Mouse (Mus musculus) mammary gland, adult 2 months (tissue): ENCODE results near the gene Olfr1057. TPM values are rescaled to one million over a fixed set of nuclear protein-coding genes. Genes with fewer than 3 reads are reported as not detected.

Source experiments
- polyA plus RNA-seq: library from polyadenylated mRNA; depleted of rRNA; stranded (reverse); fragments of >200 nt; gene quantifications from 2 replicates; pipeline ENCODE4 v1.2.3, GENCODE M21; 2012; ENCODE audit warnings: low replicate concordance; rRNA removed

The Olfr1057 gene
- not detected in 2 replicates for polyA plus RNA-seq

GRCm38 (mm10) chr2:86378293-86378692, at the start of gene Olfr1057:
TSS of gene Olfr1057 (minus strand) at chr2:86378393.

GRCm38 (mm10) chr2:86426649-86427048, 48.5 kb upstream of the Olfr1057 start, which contains the start of gene Olfr1062:
TSS of gene Olfr1062 (minus strand) at chr2:86426749.

DNA sequence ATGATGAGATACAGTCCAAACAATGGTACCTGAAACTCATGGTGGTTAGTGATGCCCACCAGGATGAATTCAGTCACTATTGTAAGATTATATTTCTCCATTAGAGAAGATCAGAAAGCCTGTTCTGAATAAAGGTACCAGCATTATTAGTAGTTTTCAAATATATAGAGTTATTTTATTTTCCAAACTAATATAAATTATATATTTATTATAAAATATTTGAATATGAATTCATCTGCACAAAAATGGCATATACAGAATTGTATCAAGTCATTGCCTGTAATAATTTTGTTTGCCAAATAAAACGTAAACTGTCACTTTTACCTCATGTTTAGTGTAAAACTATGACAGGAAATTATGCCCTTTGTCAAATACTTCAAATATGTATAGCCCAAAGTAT, 35.8 kb upstream of the Olfr1057 start, which contains the start of gene Olfr1061:
Olfr1061 (minus strand) TSS at position 101 of the 400 bp plus-strand sequence.

GRCm38 (mm10) chr2:86388461-86388860, 10.3 kb upstream of the Olfr1057 start, which contains the start of gene Olfr1058:
TSS of gene Olfr1058 (minus strand) at chr2:86388561.

DNA sequence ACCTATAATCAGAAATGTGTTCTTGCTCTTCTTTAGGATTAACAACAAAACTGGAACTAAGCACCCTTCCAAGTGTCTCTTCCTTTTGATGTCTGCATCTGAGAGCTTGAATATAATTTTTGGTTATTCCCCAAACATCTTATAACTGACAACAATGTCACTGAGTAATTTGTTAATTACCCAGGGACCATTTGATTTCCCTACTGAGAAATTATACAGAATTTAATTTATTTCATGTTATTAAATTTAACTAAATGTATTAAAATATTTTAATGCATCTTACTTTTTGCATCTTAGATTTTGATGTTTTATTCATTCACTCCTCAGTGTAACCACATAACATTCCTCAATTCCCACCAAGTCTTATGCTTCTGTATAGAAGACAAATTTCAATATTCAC, 15.8 kb downstream of the Olfr1057 start, which contains the start of gene Olfr1056:
Olfr1056 (minus strand) TSS at position 101 of the 400 bp plus-strand sequence.

DNA sequence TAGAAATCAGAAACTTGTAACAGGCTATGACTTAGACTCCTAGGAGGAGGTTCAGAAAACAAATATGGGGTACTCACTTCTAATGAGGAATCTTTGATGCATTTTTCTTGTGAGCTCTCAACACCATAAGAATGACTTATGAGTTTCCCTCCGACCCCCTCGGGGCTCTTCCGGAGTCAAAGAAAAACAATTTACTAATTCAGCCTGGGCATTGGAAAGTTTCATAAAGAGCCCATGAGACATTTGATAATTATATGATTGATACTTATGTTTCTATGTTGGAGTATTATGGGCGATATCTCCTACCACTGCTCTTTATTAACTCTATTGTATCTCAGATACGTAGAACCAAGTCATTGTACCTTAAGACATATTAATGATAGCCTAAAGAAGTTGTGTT, 28.0 kb downstream of the Olfr1057 start, which contains the start of gene Olfr1055:
Olfr1055 (minus strand) TSS at position 101 of the 400 bp plus-strand sequence.

GRCm38 (mm10) chr2:86335333-86335732, 42.9 kb downstream of the Olfr1057 start, which contains the start of gene Olfr1054:
TSS of gene Olfr1054 (minus strand) at chr2:86335433.

Other genes starting within 250 kb of the Olfr1057 start
- gene Olfr1039, start 242.5 kb downstream of the Olfr1057 start, polyA plus RNA-seq: not detected in 2 replicates
- gene Olfr1040, start 231.7 kb downstream of the Olfr1057 start, polyA plus RNA-seq: not detected in 2 replicates
- gene Olfr1042, start 216.6 kb downstream of the Olfr1057 start, polyA plus RNA-seq: not detected in 2 replicates
- gene Olfr1043, start 210.9 kb downstream of the Olfr1057 start, polyA plus RNA-seq: not detected in 2 replicates
- gene Olfr1044, start 200.6 kb downstream of the Olfr1057 start, polyA plus RNA-seq: not detected in 2 replicates
- gene Olfr52, start 192.7 kb downstream of the Olfr1057 start, polyA plus RNA-seq: not detected in 2 replicates
- not detected in 2 replicates for gene Olfr1045, start 175.4 kb downstream of the Olfr1057 start, polyA plus RNA-seq
- not detected in 2 replicates for gene Olfr1046, start 159.1 kb downstream of the Olfr1057 start, polyA plus RNA-seq
- gene Olfr1047, start 147.0 kb downstream of the Olfr1057 start, polyA plus RNA-seq: not detected in 2 replicates
- not detected in 2 replicates for gene Olfr1048, start 138.1 kb downstream of the Olfr1057 start, polyA plus RNA-seq
- gene Olfr1049, start 120.1 kb downstream of the Olfr1057 start, polyA plus RNA-seq: not detected in 2 replicates
- not detected in 2 replicates for gene Olfr1051, start 99.3 kb downstream of the Olfr1057 start, polyA plus RNA-seq
- not detected in 2 replicates for gene Olfr1052, start 85.9 kb downstream of the Olfr1057 start, polyA plus RNA-seq
- gene Olfr1053, start 63.1 kb downstream of the Olfr1057 start, polyA plus RNA-seq: not detected in 2 replicates
- not detected in 2 replicates for gene Olfr1054, start 43.0 kb downstream of the Olfr1057 start, polyA plus RNA-seq
- not detected in 2 replicates for gene Olfr1055, start 28.1 kb downstream of the Olfr1057 start, polyA plus RNA-seq
- gene Olfr1056, start 15.9 kb downstream of the Olfr1057 start, polyA plus RNA-seq: not detected in 2 replicates
- gene Olfr1058, start 10.2 kb upstream of the Olfr1057 start, polyA plus RNA-seq: not detected in 2 replicates
- not detected in 2 replicates for gene Olfr1061, start 35.7 kb upstream of the Olfr1057 start, polyA plus RNA-seq
- not detected in 2 replicates for gene Olfr1062, start 48.4 kb upstream of the Olfr1057 start, polyA plus RNA-seq
- not detected in 2 replicates for gene Olfr1065, start 72.2 kb upstream of the Olfr1057 start, polyA plus RNA-seq
- not detected in 2 replicates for gene Olfr1066, start 77.9 kb upstream of the Olfr1057 start, polyA plus RNA-seq
- gene Olfr228, start 109.0 kb upstream of the Olfr1057 start, polyA plus RNA-seq: not detected in 2 replicates
- not detected in 2 replicates for gene Olfr1076, start 130.1 kb upstream of the Olfr1057 start, polyA plus RNA-seq
- not detected in 2 replicates for gene Olfr1079, start 164.1 kb upstream of the Olfr1057 start, polyA plus RNA-seq
- gene Olfr1080, start 179.8 kb upstream of the Olfr1057 start, polyA plus RNA-seq: not detected in 2 replicates
- gene Olfr1082, start 220.6 kb upstream of the Olfr1057 start, polyA plus RNA-seq: not detected in 2 replicates